Mouse (Mus musculus) hindbrain, embryonic 10.5 days (tissue): ENCODE results near the gene Trpm6. TPM values are rescaled to one million over a fixed set of nuclear protein-coding genes. Genes with fewer than 3 reads are reported as not detected.

Source experiments
- DNase-seq: peaks from one replicate; pipeline ENCODE4 v3.0.0-alpha.2; 2017; ENCODE audit warnings: low spot score
- H3K27ac ChIP-seq: fragments of 300-500 bp; sonication (generic); 2 replicates; pipeline ENCODE4 v1.5.1; 2016; ENCODE audit warnings: mild to moderate bottlenecking, moderate library complexity
- H3K27me3 ChIP-seq: fragments of 300-500 bp; sonication (generic); 2 replicates; pipeline ENCODE4 v1.6.1; 2016; ENCODE audit warnings: mild to moderate bottlenecking; ENCODE audit not compliant: poor library complexity, insufficient read depth, severe bottlenecking
- H3K36me3 ChIP-seq: fragments of 300-500 bp; sonication (generic); 2 replicates; pipeline ENCODE4 v1.6.1; 2016; ENCODE audit warnings: mild to moderate bottlenecking, moderate library complexity
- H3K4me1 ChIP-seq: fragments of 300-500 bp; sonication (generic); replicated peaks from 2 replicates; pipeline ENCODE4 v1.6.1; 2016; ENCODE audit warnings: mild to moderate bottlenecking
- H3K4me3 ChIP-seq: fragments of 300-500 bp; sonication (generic); 2 replicates; pipeline ENCODE4 v1.5.1; 2016; ENCODE audit warnings: mild to moderate bottlenecking, moderate library complexity
- H3K9me3 ChIP-seq: fragments of 300-500 bp; sonication (generic); 2 replicates; pipeline ENCODE4 v1.6.1; 2016; ENCODE audit warnings: mild to moderate bottlenecking, moderate library complexity
- WGBS: fragments of 180-500 bp; shearing (Covaris S2); methylation state at CpG from one replicate; pipeline ENCODE4 v1.1.7; 2016; 5-methylcytosine and 5-hydroxymethylcytosine counted together
- polyA plus RNA-seq: library from polyadenylated mRNA; unstranded; fragments of >200 nt; fragmentation: Nextera tagmentation; extraction: Ambion mirVana; gene quantifications from 2 replicates; pipeline ENCODE4 v1.2.1, GENCODE M21; 2016

The Trpm6 gene
- polyA plus RNA-seq, 1 experiment from 2014 or later = 0.31 TPM

- 79% methylated on average over 3 of the region's 3 CpGs for WGBS
- no peak for DNase-seq
- no peak overlapping the region for H3K4me3 ChIP-seq
- H3K27ac ChIP-seq = no peak overlapping the region
- no peaks in the 10 kb centered on the region for H3K36me3 ChIP-seq
- no peaks in the 10 kb centered on the region for H3K4me1 ChIP-seq
- no peaks in the 10 kb centered on the region for H3K27me3 ChIP-seq
- H3K9me3 ChIP-seq = no peaks in the 10 kb centered on the region
These were observed 159.9 kb downstream of the Trpm6 start for GRCm38 (mm10) chr19:18909641-18910040.

- DNase-seq = no peak
- Histone ChIP-seq H3K4me3 (no peak overlapping the region), H3K9me3 (no peaks in the 10 kb centered on the region), H3K27me3 (no peaks in the 10 kb centered on the region), H3K27ac (no peak overlapping the region), H3K4me1 (no peaks in the 10 kb centered on the region), H3K36me3 (no peaks in the 10 kb centered on the region)
These were observed 162.1 kb downstream of the Trpm6 start for GRCm38 (mm10) chr19:18911755-18912340.

GRCm38 (mm10) chr19:18941391-18941790 lies 191.6 kb downstream of the Trpm6 start:
- DNase-seq = no peak
- no peaks in the 10 kb centered on the region for H3K4me1 ChIP-seq
- no peak overlapping the region for H3K27ac ChIP-seq
- no peaks in the 10 kb centered on the region for H3K9me3 ChIP-seq
- no peaks in the 10 kb centered on the region for H3K36me3 ChIP-seq
- 87% methylated on average over 6 of the region's 6 CpGs for WGBS
- no peak overlapping the region for H3K4me3 ChIP-seq
- no peaks in the 10 kb centered on the region for H3K27me3 ChIP-seq

Other genes starting within 250 kb of the Trpm6 start
- 49.7 and 52.1 TPM in 2 replicates for gene Ostf1, start 118.2 kb upstream of the Trpm6 start, polyA plus RNA-seq
- 7.2 and 7.7 TPM in 2 replicates for gene Nmrk1, start 118.0 kb upstream of the Trpm6 start, polyA plus RNA-seq
- gene Carnmt1, start 79.2 kb upstream of the Trpm6 start, polyA plus RNA-seq = 21.5 and 26.9 TPM in 2 replicates
- gene D030056L22Rik, start 36.8 kb upstream of the Trpm6 start, polyA plus RNA-seq = 50.8 and 56.0 TPM in 2 replicates